Mouse (Mus musculus) thymus, adult 2 months (tissue): ENCODE measurements at regions not wholly inside any gene's neighbourhood (a gene's known extent, or its start where the extent isn't known, plus 50 kb on each side); places are given as distances from the start of the nearest gene placed in this dataset.

ENCODE experiments used
- CTCF ChIP-seq: fragments of 200-500 bp; IDR thresholded peaks from 2 replicates; pipeline ENCODE4 v1.5.1; 2012; ENCODE audit warnings: mild to moderate bottlenecking, control low read depth, low read length, moderate library complexity, borderline replicate concordance; ENCODE audit not compliant: control insufficient read depth, poor library complexity, insufficient read depth; ENCODE audit errors: extremely low read depth
- POLR2A ChIP-seq: fragments of 200-500 bp; IDR thresholded peaks from 2 replicates; pipeline ENCODE4 v1.6.1; 2012; ENCODE audit warnings: mild to moderate bottlenecking, low read length, control low read depth, moderate library complexity; ENCODE audit not compliant: control insufficient read depth, poor library complexity, insufficient read depth; ENCODE audit errors: extremely low read depth

DNA sequence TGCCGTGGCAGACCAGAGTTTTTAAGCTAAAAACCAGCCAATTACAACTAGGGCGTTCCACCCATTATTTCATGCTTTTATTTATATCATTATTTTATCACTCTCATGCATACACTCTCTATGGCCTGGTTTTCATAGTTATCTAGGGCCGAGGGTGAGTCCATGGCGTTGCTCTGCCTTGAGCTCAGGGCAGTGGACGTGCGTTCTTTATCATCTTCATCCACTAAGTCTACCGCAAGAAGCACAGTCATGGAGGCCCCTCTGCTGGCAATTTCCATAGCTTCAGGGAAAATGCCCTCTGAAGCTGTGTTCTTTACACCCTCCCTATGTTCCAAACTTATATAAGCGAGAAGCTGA lies 67.0 kb upstream of the Vrk1 start:
- TF ChIP-seq CTCF (no peak), POLR2A (no peak)
